ENCODE assay signal across 11 mouse cellular contexts in the genomic region with DNA sequence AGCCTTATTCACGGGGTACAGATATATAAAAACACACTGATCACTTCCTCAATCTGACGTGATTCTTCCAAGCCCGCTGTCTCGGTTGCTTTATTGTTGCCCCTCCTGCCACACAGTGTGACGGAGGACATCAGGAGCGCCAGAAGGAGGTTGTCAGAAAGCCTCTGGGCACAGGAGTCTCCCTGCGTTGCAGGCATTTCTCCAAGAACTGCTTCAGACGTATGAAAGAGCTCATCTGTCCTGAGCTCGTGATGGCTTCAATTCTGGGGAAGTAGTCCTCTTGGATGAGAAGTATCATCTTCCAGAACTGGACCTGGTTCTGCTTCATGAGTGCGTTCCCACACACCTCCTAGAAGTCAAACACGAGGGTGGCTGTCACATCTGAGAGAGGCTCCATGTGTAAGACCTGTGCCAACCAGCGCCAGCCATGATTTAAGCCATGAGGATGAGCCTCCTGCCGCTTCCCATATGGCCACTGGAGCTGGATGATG. TPM values are rescaled to one million over a fixed set of nuclear protein-coding genes. Genes with fewer than 3 reads are reported as not detected.
DNase-seq lines count a peak whose midpoint lies in the region; ATAC-seq and TF ChIP-seq lines count a peak whose summit lies in the region.
"Had no signal": no experiment of that assay in that cellular context is flagged by ENCODE, and none has a peak within 500 bp of the region (broad histone marks: within the 10 kb centered on the region; RNA-seq: fewer than 3 reads in every experiment).

No protein-coding gene starts in this region.

- no peak for TF ChIP-seq CTCF in liver, postnatal 0 days (IDR thresholded peaks at IDR 0.05; ENCODE audit: low read depth)
- TF ChIP-seq CTCF in brain, embryonic 14.5 days (IDR thresholded peaks at IDR 0.05; ENCODE audit: borderline replicate concordance, extremely low read depth, insufficient read depth, insufficient read length): no peak

- peak overlapping the region; percentile 29; the same call in 1 of the 2 replicates for H3K27ac ChIP-seq in liver, postnatal 0 days (ENCODE audit: low read depth)
- no peak overlapping the region for H3K27ac ChIP-seq in liver, embryonic 11.5 days (ENCODE audit: low read depth, low read length)

- no peak for TF ChIP-seq EP300 in liver, postnatal 0 days (IDR thresholded peaks at IDR 0.05; ENCODE audit: low read depth)

- H3K79me2 ChIP-seq in myocyte (ENCODE audit: control insufficient read depth, insufficient read depth): no peaks in the 10 kb centered on the region

- TF ChIP-seq POLR2A in brain, embryonic 14.5 days (IDR thresholded peaks at IDR 0.05; ENCODE audit: borderline replicate concordance, extremely low read depth, insufficient read depth, insufficient read length, poor library complexity, severe bottlenecking): no peak
- TF ChIP-seq POLR2A in myocyte (IDR thresholded peaks at IDR 0.05; ENCODE audit: insufficient read length, low read depth): no peak

- no peaks in the 10 kb centered on the region for H3K27me3 ChIP-seq in liver, postnatal 0 days (ENCODE audit: insufficient read depth, low read length)
- no peaks in the 10 kb centered on the region for H3K27me3 ChIP-seq in liver, embryonic 11.5 days (replicated peaks; ENCODE audit: control insufficient read depth, insufficient read depth, low read length)
- H3K27me3 ChIP-seq in myocyte (ENCODE audit: control insufficient read depth, insufficient read depth, insufficient read length): peaks cover 26% of the 10 kb centered on the region

- H3ac ChIP-seq in myocyte (ENCODE audit: control insufficient read depth, insufficient read length): no peak overlapping the region

- WGBS in liver, postnatal 0 days (ENCODE audit: insufficient replicate concordance): 71% methylated on average over 13 of the region's 13 CpGs
- WGBS in liver, embryonic 11.5 days: 73% methylated on average over 13 of the region's 13 CpGs

- no peak overlapping the region for H3K4me3 ChIP-seq in liver, postnatal 0 days (ENCODE audit: low read depth, low read length)
- H3K4me3 ChIP-seq in liver, embryonic 11.5 days (ENCODE audit: low read depth, low read length): no peak overlapping the region
- H3K4me3 ChIP-seq in myocyte: no peak overlapping the region

- H3K36me3 ChIP-seq in liver, postnatal 0 days (replicated peaks; ENCODE audit: insufficient read depth, low read length): no peaks in the 10 kb centered on the region
- no peaks in the 10 kb centered on the region for H3K36me3 ChIP-seq in liver, embryonic 11.5 days (ENCODE audit: control insufficient read depth, insufficient read depth, low read length)
- no peaks in the 10 kb centered on the region for H3K36me3 ChIP-seq in myocyte (ENCODE audit: control insufficient read depth, insufficient read depth)

- H3K4me1 ChIP-seq in liver, postnatal 0 days (ENCODE audit: insufficient read depth): peaks cover 7% of the 10 kb centered on the region
- H3K4me1 ChIP-seq in liver, embryonic 11.5 days (replicated peaks; ENCODE audit: control insufficient read depth, insufficient read depth, low read length): 0 out of 2 replicates have a peak, but pooled peaks cover 2% of the 10 kb centered on the region

- no peak for DNase-seq in liver, postnatal 0 days
- no peak for DNase-seq in liver, embryonic 11.5 days (ENCODE audit: low spot score)
- DNase-seq in brain, embryonic 14.5 days (ENCODE audit: low read depth): peak; percentile 3
- DNase-seq in cerebellum, adult 9-11 months: peak; percentile 79
- DNase-seq in natural killer cell, adult 2 months (ENCODE audit: low spot score in 2 of 2): no peak
- DNase-seq in adipocyte (ENCODE audit: low spot score): no peak
- DNase-seq: adrenal gland, adult 8-10 months; lung, embryonic 14.5 days; thymus, postnatal 4 days had no signal

- peak overlapping the region; percentile 20; the same call in 1 of the 2 replicates for H3K4me2 ChIP-seq in liver, postnatal 0 days (ENCODE audit: low read depth, low read length)
- no peak overlapping the region for H3K4me2 ChIP-seq in liver, embryonic 11.5 days
- H3K4me2 ChIP-seq in myocyte (ENCODE audit: low read depth): peak overlapping the region; percentile 38
- H3K4me2 ChIP-seq: lung, embryonic 14.5 days had no signal

- no peak overlapping the region for H3K9ac ChIP-seq in liver, postnatal 0 days (replicated peaks)
- H3K9ac ChIP-seq in liver, embryonic 11.5 days (ENCODE audit: low read depth, low read length): no peak overlapping the region
- H3K9ac ChIP-seq: lung, embryonic 14.5 days had no signal

- 0 out of 2 replicates have a peak, but pooled peaks have one; percentile 9 for ATAC-seq in liver, postnatal 0 days
- ATAC-seq in liver, embryonic 11.5 days (replicated peaks; ENCODE audit: low FRiP score): no peak
- ATAC-seq: inflammation-experienced regulatory T-cells, adult 6 months had no signal

- H3K9me3 ChIP-seq in liver, postnatal 0 days (ENCODE audit: low read length): no peaks in the 10 kb centered on the region
- no peaks in the 10 kb centered on the region for H3K9me3 ChIP-seq in liver, embryonic 11.5 days (ENCODE audit: control insufficient read depth, low read length)

TF ChIP-seq in myocyte, 11 proteins besides CTCF, POLR2A, EP300 and RAD21:
- TF ChIP-seq MYOD1 (IDR thresholded peaks at IDR 0.05; ENCODE audit: control insufficient read depth in 1 of 3, insufficient read length in 2 of 3, low read depth in 2 of 3): no peak
- no peak for TF ChIP-seq MYOG (IDR thresholded peaks at IDR 0.05; ENCODE audit: control insufficient read depth in 1 of 3, insufficient read depth in 1 of 3, insufficient read length in 2 of 3, low read depth in 2 of 3)
- TF ChIP-seq E2F4 (IDR thresholded peaks at IDR 0.05; ENCODE audit: insufficient read depth): no peak

RNA-seq across cellular contexts. Expression of a gene that starts 7.9 kb away (rescaled TPM):
- 19.2 and 21.9 TPM in 2 replicates for polyA plus RNA-seq in liver, postnatal 0 days (2015; fragmentation: Nextera tagmentation; extraction: Ambion mirVana)
- polyA plus RNA-seq in liver, embryonic 11.5 days (2014; fragmentation: Nextera tagmentation; extraction: Ambion mirVana): 102 and 103 TPM in 2 replicates
- 35.4 and 38.3 TPM in 2 replicates for polyA plus RNA-seq in brain, embryonic 14.5 days (2012; rRNA removed)
- 46.9 TPM for polyA plus RNA-seq in myocyte (2012; fragmentation: generic; extraction: Trizol)

RNA-seq across cellular contexts. Expression of a gene that starts 10.9 kb away (rescaled TPM):
- polyA plus RNA-seq in liver, postnatal 0 days (2015; fragmentation: Nextera tagmentation; extraction: Ambion mirVana): 28.6 and 31.5 TPM in 2 replicates
- 57.1 and 59.5 TPM in 2 replicates for polyA plus RNA-seq in liver, embryonic 11.5 days (2014; fragmentation: Nextera tagmentation; extraction: Ambion mirVana)
- polyA plus RNA-seq in brain, embryonic 14.5 days (2012; rRNA removed): 64.5 and 81.9 TPM in 2 replicates
- polyA plus RNA-seq in myocyte (2012; fragmentation: generic; extraction: Trizol): 65.4 TPM

RNA-seq across cellular contexts. Expression of a gene that starts 55.8 kb away (rescaled TPM):
- polyA plus RNA-seq in liver, postnatal 0 days (2015; fragmentation: Nextera tagmentation; extraction: Ambion mirVana): 5.8 and 6.3 TPM in 2 replicates
- polyA plus RNA-seq in liver, embryonic 11.5 days (2014; fragmentation: Nextera tagmentation; extraction: Ambion mirVana): 10.1 and 11.2 TPM in 2 replicates
- 10.5 and 16.8 TPM in 2 replicates for polyA plus RNA-seq in brain, embryonic 14.5 days (2012; rRNA removed)
- 23.3 TPM for polyA plus RNA-seq in myocyte (2012; fragmentation: generic; extraction: Trizol)

Comparison
In these comparisons a context has a peak if more than half of its experiments do, and no peak if none do; other contexts are left out.
1. DNase-seq: peak in brain, embryonic 14.5 days (single experiment) and cerebellum, adult 9-11 months (single experiment); none in liver, postnatal 0 days (single experiment), liver, embryonic 11.5 days (single experiment), natural killer cell, adult 2 months (0 of 2) and adipocyte (single experiment).